Mouse (Mus musculus): ENCODE data around the gene Cep89. TPM values are rescaled to one million over a fixed set of nuclear protein-coding genes. Genes with fewer than 3 reads are reported as not detected.

Cep89 gene
- total and polyA plus RNA-seq, 2 experiments from 2014 or later = 7.7 to 27.6 TPM

- Histone ChIP-seq H3K9ac (replicated peaks; ENCODE audit: low read length, poor library complexity, severe bottlenecking) (no peak overlapping the region), H3K4me2 (ENCODE audit: low read depth, low read length, poor library complexity, severe bottlenecking) (no peak overlapping the region), H3K9me3 (ENCODE audit: low read length) (no peaks in the 10 kb centered on the region), H3K4me1 (ENCODE audit: insufficient read depth, low read length) (no peaks in the 10 kb centered on the region), H3K27ac (ENCODE audit: low read depth, low read length) (no peak overlapping the region), H3K27me3 (ENCODE audit: insufficient read depth, low read length) (no peaks in the 10 kb centered on the region), H3K36me3 (ENCODE audit: insufficient read depth, low read length) (no peaks in the 10 kb centered on the region), H3K4me3 (ENCODE audit: low read depth, low read length) (no peak overlapping the region)
- ATAC-seq (ENCODE audit: low FRiP score) (no peak), DNase-seq (ENCODE audit: low spot score) (no peak)
- 21% methylated on average over 14 of the region's 14 CpGs for WGBS
- TF ChIP-seq CTCF (IDR thresholded peaks at IDR 0.05) = no peak
Measured at GRCm38 (mm10) chr7:35371096-35371495, 25.7 kb upstream of the Cep89 start.

- ATAC-seq (ENCODE audit: low FRiP score) = no peak
- no peak for TF ChIP-seq CTCF (IDR thresholded peaks at IDR 0.05)
- H3K9ac ChIP-seq (replicated peaks; ENCODE audit: low read length, poor library complexity, severe bottlenecking) = no peak overlapping the region
- DNase-seq (ENCODE audit: low spot score) = no peak
- no peaks in the 10 kb centered on the region for H3K36me3 ChIP-seq (ENCODE audit: insufficient read depth, low read length)
- no peaks in the 10 kb centered on the region for H3K9me3 ChIP-seq (ENCODE audit: low read length)
- 90% methylated on average over 14 of the region's 14 CpGs for WGBS
- H3K27me3 ChIP-seq (ENCODE audit: insufficient read depth, low read length) = no peaks in the 10 kb centered on the region
- no peaks in the 10 kb centered on the region for H3K4me1 ChIP-seq (ENCODE audit: insufficient read depth, low read length)
- no peak overlapping the region for H3K4me3 ChIP-seq (ENCODE audit: low read depth, low read length)
- H3K27ac ChIP-seq (ENCODE audit: low read depth, low read length) = no peak overlapping the region
- H3K4me2 ChIP-seq (ENCODE audit: low read depth, low read length, poor library complexity, severe bottlenecking) = no peak overlapping the region
Measured at GRCm38 (mm10) chr7:35372483-35373017, 24.3 kb upstream of the Cep89 start.

- Histone ChIP-seq H3K4me3 (ENCODE audit: low read depth, low read length) (no peak overlapping the region), H3K4me2 (ENCODE audit: low read depth, low read length, poor library complexity, severe bottlenecking) (no peak overlapping the region), H3K27ac (ENCODE audit: low read depth, low read length) (no peak overlapping the region), H3K4me1 (ENCODE audit: insufficient read depth, low read length) (no peaks in the 10 kb centered on the region), H3K36me3 (ENCODE audit: insufficient read depth, low read length) (no peaks in the 10 kb centered on the region), H3K9ac (replicated peaks; ENCODE audit: low read length, poor library complexity, severe bottlenecking) (no peak overlapping the region), H3K27me3 (ENCODE audit: insufficient read depth, low read length) (no peaks in the 10 kb centered on the region), H3K9me3 (ENCODE audit: low read length) (no peaks in the 10 kb centered on the region)
- no peak for TF ChIP-seq CTCF (IDR thresholded peaks at IDR 0.05)
- WGBS = 65% methylated on average over 16 of the region's 16 CpGs
- ATAC-seq (ENCODE audit: low FRiP score) (no peak), DNase-seq (ENCODE audit: low spot score) (no peak)
Measured at GRCm38 (mm10) chr7:35373146-35373989, 23.5 kb upstream of the Cep89 start.

- Histone ChIP-seq H3K9me3 (ENCODE audit: low read length) (no peaks in the 10 kb centered on the region), H3K9ac (replicated peaks; ENCODE audit: low read length, poor library complexity, severe bottlenecking) (no peak overlapping the region), H3K36me3 (ENCODE audit: insufficient read depth, low read length) (no peaks in the 10 kb centered on the region), H3K4me1 (ENCODE audit: insufficient read depth, low read length) (no peaks in the 10 kb centered on the region), H3K27ac (ENCODE audit: low read depth, low read length) (no peak overlapping the region), H3K4me3 (ENCODE audit: low read depth, low read length) (no peak overlapping the region), H3K27me3 (ENCODE audit: insufficient read depth, low read length) (no peaks in the 10 kb centered on the region), H3K4me2 (ENCODE audit: low read depth, low read length, poor library complexity, severe bottlenecking) (no peak overlapping the region)
- TF ChIP-seq CTCF (IDR thresholded peaks at IDR 0.05) = no peak
- WGBS = 85% methylated on average over 7 of the region's 7 CpGs
- ATAC-seq (ENCODE audit: low FRiP score) (no peak), DNase-seq (ENCODE audit: low spot score) (no peak)
Measured at GRCm38 (mm10) chr7:35374265-35374664, 22.6 kb upstream of the Cep89 start.

- H3K9me3 ChIP-seq (ENCODE audit: low read length) = no peaks in the 10 kb centered on the region
- no peak overlapping the region for H3K27ac ChIP-seq (ENCODE audit: low read depth, low read length)
- H3K4me2 ChIP-seq (ENCODE audit: low read depth, low read length, poor library complexity, severe bottlenecking) = no peak overlapping the region
- no peaks in the 10 kb centered on the region for H3K36me3 ChIP-seq (ENCODE audit: insufficient read depth, low read length)
- no peak for TF ChIP-seq CTCF (IDR thresholded peaks at IDR 0.05)
- no peak overlapping the region for H3K9ac ChIP-seq (replicated peaks; ENCODE audit: low read length, poor library complexity, severe bottlenecking)
- no peak; the same call in 1 of the 2 replicates for ATAC-seq (ENCODE audit: low FRiP score)
- no peak overlapping the region for H3K4me3 ChIP-seq (ENCODE audit: low read depth, low read length)
- H3K27me3 ChIP-seq (ENCODE audit: insufficient read depth, low read length) = no peaks in the 10 kb centered on the region
- no peaks in the 10 kb centered on the region for H3K4me1 ChIP-seq (ENCODE audit: insufficient read depth, low read length)
- WGBS = 74% methylated on average over 9 of the region's 9 CpGs
- peak; percentile 90 for DNase-seq (ENCODE audit: low spot score)
Measured at GRCm38 (mm10) chr7:35376623-35377022, 20.2 kb upstream of the Cep89 start.

- Histone ChIP-seq H3K36me3 (ENCODE audit: insufficient read depth, low read length) (no peaks in the 10 kb centered on the region), H3K4me2 (ENCODE audit: low read depth, low read length, poor library complexity, severe bottlenecking) (no peak overlapping the region), H3K27ac (ENCODE audit: low read depth, low read length) (no peak overlapping the region), H3K4me1 (ENCODE audit: insufficient read depth, low read length) (no peaks in the 10 kb centered on the region), H3K9ac (replicated peaks; ENCODE audit: low read length, poor library complexity, severe bottlenecking) (no peak overlapping the region), H3K9me3 (ENCODE audit: low read length) (no peaks in the 10 kb centered on the region), H3K4me3 (ENCODE audit: low read depth, low read length) (no peak overlapping the region), H3K27me3 (ENCODE audit: insufficient read depth, low read length) (no peaks in the 10 kb centered on the region)
- WGBS = 44% methylated on average over 16 of the region's 16 CpGs
- no peak for TF ChIP-seq CTCF (IDR thresholded peaks at IDR 0.05)
- ATAC-seq (ENCODE audit: low FRiP score) (no peak; the same call in 1 of the 2 replicates), DNase-seq (ENCODE audit: low spot score) (no peak)
Measured at GRCm38 (mm10) chr7:35379492-35380119, 17.2 kb upstream of the Cep89 start.
